7 mouse cellular contexts compared by ENCODE assay signal in genomic region chr5:118326837-118327541, GRCm38 (mm10).
DNase-seq lines count a peak whose midpoint lies in the region; ATAC-seq and TF ChIP-seq lines count a peak whose summit lies in the region.

No protein-coding gene starts in this region.

- H3K27ac ChIP-seq in cerebellum, adult 2 months (ENCODE audit: insufficient read depth, low read length): no peak overlapping the region
- H3K27ac ChIP-seq in intestine, embryonic 14.5 days (ENCODE audit: low read depth): no peak overlapping the region; the same call in 1 of the 2 replicates
- H3K27ac ChIP-seq in limb, embryonic 14.5 days (replicated peaks; ENCODE audit: low read depth, low read length): peak overlapping the region; percentile 65

- peak overlapping the region; percentile 55 for H3K4me2 ChIP-seq in intestine, embryonic 14.5 days (ENCODE audit: low read length)
- H3K4me2 ChIP-seq in limb, embryonic 14.5 days (replicated peaks; ENCODE audit: low read depth, low read length, severe bottlenecking): peak overlapping the region; percentile 53
- H3K4me2 ChIP-seq in myocyte (ENCODE audit: low read depth): peak overlapping the region; percentile 68

- H3K4me3 ChIP-seq in cerebellum, adult 2 months (replicated peaks; ENCODE audit: insufficient read depth, low read depth, low read length): no peak overlapping the region
- peak overlapping the region; percentile 28 for H3K4me3 ChIP-seq in intestine, embryonic 14.5 days (ENCODE audit: low read depth, low read length)
- H3K4me3 ChIP-seq in limb, embryonic 14.5 days (replicated peaks; ENCODE audit: low read length): peak overlapping the region; percentile 28
- H3K4me3 ChIP-seq in myocyte: peak overlapping the region; percentile 6

- 0 out of 2 replicates have a peak, but pooled peaks have one; percentile 25 for ATAC-seq in intestine, embryonic 14.5 days (replicated peaks; ENCODE audit: low FRiP score, low TSS enrichment, low read depth)
- peak; percentile 41; the same call in 1 of the 2 replicates for ATAC-seq in limb, embryonic 14.5 days (ENCODE audit: low FRiP score, low read depth)

- no peak for TF ChIP-seq CTCF in cerebellum, adult 2 months (IDR thresholded peaks at IDR 0.05; ENCODE audit: borderline replicate concordance, insufficient read depth, low read depth, low read length)

- peak; percentile 47 for DNase-seq in Muller cell, postnatal 12 days (ENCODE audit: inconsistent ontology term)
- DNase-seq in cerebellum, adult 2 months: peak; percentile 49 to 61
- peak; percentile 54 to 59 for DNase-seq in frontal cortex, postnatal 10 days (ENCODE audit: low spot score in 2 of 2)
- peak; percentile 78 for DNase-seq in intestine, embryonic 14.5 days (ENCODE audit: low spot score)
- DNase-seq in limb, embryonic 14.5 days (ENCODE audit: low spot score): peak; percentile 72
- DNase-seq in thymus, postnatal 14 days: peak; percentile 78

- H3K4me1 ChIP-seq in cerebellum, adult 2 months (ENCODE audit: control insufficient read depth, insufficient read depth, low read length): peaks cover 11% of the 10 kb centered on the region
- peaks cover 29% of the 10 kb centered on the region for H3K4me1 ChIP-seq in intestine, embryonic 14.5 days (replicated peaks; ENCODE audit: control insufficient read depth, insufficient read depth, low read length)
- H3K4me1 ChIP-seq in limb, embryonic 14.5 days (ENCODE audit: control insufficient read depth, insufficient read depth, low read length): peaks cover 34% of the 10 kb centered on the region

- WGBS in cerebellum, adult 2 months: 2% methylated on average over 18 of the region's 18 CpGs
- WGBS in intestine, embryonic 14.5 days: 0% methylated on average over 18 of the region's 18 CpGs
- WGBS in limb, embryonic 14.5 days: under 1% methylated on average over 18 of the region's 18 CpGs

- no peaks in the 10 kb centered on the region for H3K79me2 ChIP-seq in myocyte (ENCODE audit: control insufficient read depth, insufficient read depth)

- no peak for TF ChIP-seq POLR2A in cerebellum, adult 2 months (IDR thresholded peaks at IDR 0.05; ENCODE audit: borderline replicate concordance, insufficient read depth, low read length)
- TF ChIP-seq POLR2A in limb, embryonic 14.5 days (IDR thresholded peaks at IDR 0.05; ENCODE audit: borderline replicate concordance, extremely low read depth, insufficient read depth, insufficient read length): no peak
- no peak for TF ChIP-seq POLR2A in myocyte (IDR thresholded peaks at IDR 0.05; ENCODE audit: insufficient read length, low read depth)

- H3K9ac ChIP-seq in intestine, embryonic 14.5 days (ENCODE audit: low read length): no peak overlapping the region
- H3K9ac ChIP-seq in limb, embryonic 14.5 days (ENCODE audit: low read depth, low read length, severe bottlenecking): peak overlapping the region; percentile 28; the same call in 1 of the 2 replicates

- H3K36me3 ChIP-seq in intestine, embryonic 14.5 days (ENCODE audit: control insufficient read depth, insufficient read depth, low read length): no peaks in the 10 kb centered on the region
- no peaks in the 10 kb centered on the region for H3K36me3 ChIP-seq in limb, embryonic 14.5 days (ENCODE audit: control insufficient read depth, insufficient read depth, low read length)
- H3K36me3 ChIP-seq in myocyte (ENCODE audit: control insufficient read depth, insufficient read depth): no peaks in the 10 kb centered on the region

- no peaks in the 10 kb centered on the region for H3K27me3 ChIP-seq in cerebellum, adult 2 months (ENCODE audit: control insufficient read depth, insufficient read depth, low read length)
- 0 out of 2 replicates have a peak, but pooled peaks cover 4% of the 10 kb centered on the region for H3K27me3 ChIP-seq in intestine, embryonic 14.5 days (replicated peaks; ENCODE audit: control insufficient read depth, insufficient read depth, low read length)
- no peaks in the 10 kb centered on the region for H3K27me3 ChIP-seq in limb, embryonic 14.5 days (ENCODE audit: control insufficient read depth, insufficient read depth, low read length)
- H3K27me3 ChIP-seq in myocyte (ENCODE audit: control insufficient read depth, insufficient read depth, insufficient read length): no peaks in the 10 kb centered on the region

- no peak overlapping the region for H3ac ChIP-seq in myocyte (ENCODE audit: control insufficient read depth, insufficient read length)

- H3K9me3 ChIP-seq in intestine, embryonic 14.5 days (ENCODE audit: control insufficient read depth, low read length): 0 out of 2 replicates have a peak, but pooled peaks cover 2% of the 10 kb centered on the region
- no peaks in the 10 kb centered on the region for H3K9me3 ChIP-seq in limb, embryonic 14.5 days (ENCODE audit: control insufficient read depth, low read length)

TF ChIP-seq in myocyte, 11 proteins besides CTCF, POLR2A, EP300 and RAD21:
- TF ChIP-seq TCF12 (IDR thresholded peaks at IDR 0.05; ENCODE audit: insufficient read depth, poor library complexity, severe bottlenecking): no peak
- no peak for TF ChIP-seq MYOG (IDR thresholded peaks at IDR 0.05; ENCODE audit: control insufficient read depth in 1 of 3, insufficient read depth in 1 of 3, insufficient read length in 2 of 3, low read depth in 2 of 3)
- no peak for TF ChIP-seq POLR2AphosphoS2 (IDR thresholded peaks at IDR 0.05; ENCODE audit: insufficient read length, low read depth)
- no peak for TF ChIP-seq SRF (IDR thresholded peaks at IDR 0.05; ENCODE audit: control insufficient read depth, insufficient read length, low read depth)
- TF ChIP-seq TCF3 (IDR thresholded peaks at IDR 0.05; ENCODE audit: insufficient read length, low read depth): no peak
- no peak for TF ChIP-seq USF1 (IDR thresholded peaks at IDR 0.05; ENCODE audit: low read depth)
- no peak for TF ChIP-seq CEBPB (IDR thresholded peaks at IDR 0.05; ENCODE audit: insufficient read depth, poor library complexity, severe bottlenecking)
- TF ChIP-seq E2F4 (IDR thresholded peaks at IDR 0.05; ENCODE audit: insufficient read depth): no peak
- TF ChIP-seq MYOD1 (IDR thresholded peaks at IDR 0.05; ENCODE audit: control insufficient read depth in 1 of 3, insufficient read length in 2 of 3, low read depth in 2 of 3): no peak
- TF ChIP-seq REST (IDR thresholded peaks at IDR 0.05; ENCODE audit: insufficient read depth, insufficient read length): no peak
- TF ChIP-seq MAX (IDR thresholded peaks at IDR 0.05; ENCODE audit: low read depth): no peak
